Mouse (Mus musculus): ENCODE results near the gene Leng1. TPM values are rescaled to one million over a fixed set of nuclear protein-coding genes. Genes with fewer than 3 reads are reported as not detected.

Leng1 gene
- polyA plus RNA-seq, 1 experiment from 2014 or later = 10.1 TPM

DNA sequence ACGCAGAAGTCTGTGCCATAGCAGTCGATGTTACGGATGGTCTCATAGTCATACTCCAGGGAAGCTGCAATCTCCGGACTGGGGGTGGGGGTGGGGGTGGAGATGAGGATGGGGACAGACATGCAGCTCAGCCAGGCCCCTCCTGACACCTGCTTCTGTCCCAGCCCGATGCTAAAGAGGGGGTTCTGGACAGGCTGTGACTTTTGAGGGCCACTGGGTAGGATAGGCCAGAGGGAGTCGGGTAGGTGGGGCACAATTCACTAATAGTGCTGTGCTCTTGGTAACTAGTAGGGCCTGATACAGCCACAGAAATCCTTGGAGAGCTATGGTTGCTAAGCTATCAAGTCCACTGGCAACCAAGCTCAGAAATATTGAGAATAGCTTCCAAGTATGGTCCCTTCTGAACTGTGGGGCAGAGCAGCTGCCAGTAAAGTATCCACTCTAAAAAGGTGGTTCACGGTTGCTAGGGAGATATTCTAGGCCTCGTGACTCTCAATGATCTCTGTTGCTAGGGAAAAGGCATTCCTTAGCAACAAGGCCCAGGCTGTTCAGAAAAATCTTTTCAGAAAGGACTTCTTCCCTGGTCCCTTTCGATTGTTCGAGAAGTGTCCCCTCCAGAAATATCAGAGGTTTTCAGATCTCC is 18.4 kb upstream of the Leng1 start:
- Histone ChIP-seq H3K4me3 (ENCODE audit: low read depth, low read length) (no peak overlapping the region), H3K9ac (ENCODE audit: low read depth, low read length) (no peak overlapping the region), H3K27ac (ENCODE audit: low read depth, low read length) (no peak overlapping the region), H3K4me2 (replicated peaks; ENCODE audit: low read depth) (no peak overlapping the region), H3K36me3 (ENCODE audit: control insufficient read depth, insufficient read depth) (peaks cover 42% of the 10 kb centered on the region), H3K9me3 (ENCODE audit: control insufficient read depth) (no peaks in the 10 kb centered on the region), H3K4me1 (replicated peaks; ENCODE audit: control insufficient read depth, insufficient read depth, low read length) (no peaks in the 10 kb centered on the region), H3K27me3 (replicated peaks; ENCODE audit: control insufficient read depth, insufficient read depth, low read length) (no peaks in the 10 kb centered on the region)
- 79% methylated on average over 10 of the region's 10 CpGs for WGBS
- TF ChIP-seq CTCF (IDR thresholded peaks at IDR 0.05; ENCODE audit: low read depth) = no peak
- ATAC-seq = no peak

DNA sequence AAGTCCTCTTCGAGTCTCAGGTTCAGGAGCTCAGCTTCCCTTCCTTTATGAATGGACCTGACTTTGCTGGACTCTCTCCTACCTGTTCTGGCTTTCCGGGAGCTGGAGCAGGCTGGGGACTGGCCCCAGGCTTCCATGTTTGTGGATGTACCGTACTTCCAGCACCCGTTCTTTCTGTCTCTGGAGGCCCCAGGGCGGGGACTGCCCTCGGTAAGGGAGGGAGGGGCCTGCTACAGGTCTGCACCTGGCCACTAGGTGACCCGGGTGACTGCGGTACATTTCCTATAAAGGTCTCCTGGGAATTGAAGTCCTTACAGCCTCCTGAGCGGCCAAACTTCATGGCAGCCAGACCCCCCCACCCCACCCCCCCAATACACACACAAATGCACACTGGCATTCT is 11.7 kb upstream of the Leng1 start, which contains the start of gene Tmc4:
TSS of gene Tmc4 (minus strand) at position 212 of the 400 bp plus-strand sequence.
- TF ChIP-seq CTCF (IDR thresholded peaks at IDR 0.05; ENCODE audit: low read depth) = peak; percentile 55

DNA sequence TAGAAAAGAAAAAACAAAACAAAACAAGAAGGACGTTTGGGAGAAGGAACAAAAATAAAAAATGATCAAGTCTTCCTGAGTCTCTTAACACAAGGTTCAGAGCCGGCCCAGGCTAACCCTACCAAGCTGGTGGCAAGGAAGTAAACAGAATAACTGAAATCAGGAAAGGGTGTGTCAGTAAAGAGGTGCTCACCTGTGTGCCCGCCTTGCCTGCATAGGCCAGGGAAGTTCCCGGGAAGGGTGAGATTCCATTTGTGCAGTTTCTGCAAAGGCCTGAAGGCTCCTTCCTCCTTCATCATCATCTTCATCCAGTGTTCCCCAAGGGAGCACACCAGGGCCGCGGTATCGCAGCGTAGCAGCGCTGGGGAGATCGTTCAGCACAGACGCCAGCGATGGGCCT is 10.7 kb upstream of the Leng1 start:
- Histone ChIP-seq H3K9me3 (ENCODE audit: control insufficient read depth) (no peaks in the 10 kb centered on the region), H3K36me3 (ENCODE audit: control insufficient read depth, insufficient read depth) (peaks cover 15% of the 10 kb centered on the region), H3K9ac (ENCODE audit: low read depth, low read length) (peak overlapping the region; percentile 53), H3K4me2 (replicated peaks; ENCODE audit: low read depth) (peak overlapping the region; percentile 73), H3K4me1 (replicated peaks; ENCODE audit: control insufficient read depth, insufficient read depth, low read length) (no peaks in the 10 kb centered on the region), H3K4me3 (ENCODE audit: low read depth, low read length) (peak overlapping the region; percentile 51), H3K27ac (ENCODE audit: low read depth, low read length) (peak overlapping the region; percentile 70), H3K27me3 (replicated peaks; ENCODE audit: control insufficient read depth, insufficient read depth, low read length) (no peaks in the 10 kb centered on the region)
- WGBS = 50% methylated on average over 12 of the region's 12 CpGs
- ATAC-seq = peak; percentile 59
- no peak for TF ChIP-seq CTCF (IDR thresholded peaks at IDR 0.05; ENCODE audit: low read depth)

More for the DNA sequence above, 11.7 kb upstream of the Leng1 start, which contains the start of gene Tmc4:
- Histone ChIP-seq H3K27ac (ENCODE audit: low read depth, low read length) (peak within 1 kb of the TSS; percentile 70), H3K27me3 (replicated peaks; ENCODE audit: control insufficient read depth, insufficient read depth, low read length) (no peaks in the 10 kb centered on the region), H3K36me3 (ENCODE audit: control insufficient read depth, insufficient read depth) (peaks cover 11% of the 10 kb centered on the region), H3K4me1 (replicated peaks; ENCODE audit: control insufficient read depth, insufficient read depth, low read length) (no peaks in the 10 kb centered on the region), H3K4me3 (ENCODE audit: low read depth, low read length) (peak within 1 kb of the TSS; percentile 51), H3K9me3 (ENCODE audit: control insufficient read depth) (no peaks in the 10 kb centered on the region), H3K9ac (ENCODE audit: low read depth, low read length) (peak within 1 kb of the TSS; percentile 53), H3K4me2 (replicated peaks; ENCODE audit: low read depth) (peak within 1 kb of the TSS; percentile 73)
- ATAC-seq = peak; percentile 87
- WGBS = 23% methylated on average over 9 of the region's 9 CpGs

DNA sequence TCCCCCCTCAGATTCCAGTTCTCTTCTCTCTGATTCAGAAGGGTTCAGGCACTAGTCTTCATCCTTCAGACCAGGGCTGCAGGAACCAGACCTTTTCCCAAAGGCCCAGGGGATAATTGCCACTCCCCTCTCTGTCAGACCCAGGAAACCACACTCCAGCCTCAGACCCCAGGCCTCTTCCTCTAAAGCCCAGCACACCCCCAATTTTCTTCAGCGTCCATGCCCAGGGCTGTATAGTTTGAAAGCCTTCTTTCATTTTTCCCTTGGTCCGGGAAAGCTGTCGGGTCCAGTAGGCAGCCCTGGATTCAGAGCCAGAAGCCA is 9.5 kb upstream of the Leng1 start:
- Histone ChIP-seq H3K27me3 (replicated peaks; ENCODE audit: control insufficient read depth, insufficient read depth, low read length) (no peaks in the 10 kb centered on the region), H3K9me3 (ENCODE audit: control insufficient read depth) (no peaks in the 10 kb centered on the region), H3K4me3 (ENCODE audit: low read depth, low read length) (no peak overlapping the region), H3K36me3 (ENCODE audit: control insufficient read depth, insufficient read depth) (peaks cover 14% of the 10 kb centered on the region; the same call in 1 of the 2 replicates), H3K9ac (ENCODE audit: low read depth, low read length) (no peak overlapping the region), H3K4me1 (replicated peaks; ENCODE audit: control insufficient read depth, insufficient read depth, low read length) (no peaks in the 10 kb centered on the region), H3K27ac (ENCODE audit: low read depth, low read length) (no peak overlapping the region), H3K4me2 (replicated peaks; ENCODE audit: low read depth) (no peak overlapping the region)
- no peak for ATAC-seq
- no peak for TF ChIP-seq CTCF (IDR thresholded peaks at IDR 0.05; ENCODE audit: low read depth)
- WGBS = 79% methylated on average over 3 of the region's 3 CpGs

DNA sequence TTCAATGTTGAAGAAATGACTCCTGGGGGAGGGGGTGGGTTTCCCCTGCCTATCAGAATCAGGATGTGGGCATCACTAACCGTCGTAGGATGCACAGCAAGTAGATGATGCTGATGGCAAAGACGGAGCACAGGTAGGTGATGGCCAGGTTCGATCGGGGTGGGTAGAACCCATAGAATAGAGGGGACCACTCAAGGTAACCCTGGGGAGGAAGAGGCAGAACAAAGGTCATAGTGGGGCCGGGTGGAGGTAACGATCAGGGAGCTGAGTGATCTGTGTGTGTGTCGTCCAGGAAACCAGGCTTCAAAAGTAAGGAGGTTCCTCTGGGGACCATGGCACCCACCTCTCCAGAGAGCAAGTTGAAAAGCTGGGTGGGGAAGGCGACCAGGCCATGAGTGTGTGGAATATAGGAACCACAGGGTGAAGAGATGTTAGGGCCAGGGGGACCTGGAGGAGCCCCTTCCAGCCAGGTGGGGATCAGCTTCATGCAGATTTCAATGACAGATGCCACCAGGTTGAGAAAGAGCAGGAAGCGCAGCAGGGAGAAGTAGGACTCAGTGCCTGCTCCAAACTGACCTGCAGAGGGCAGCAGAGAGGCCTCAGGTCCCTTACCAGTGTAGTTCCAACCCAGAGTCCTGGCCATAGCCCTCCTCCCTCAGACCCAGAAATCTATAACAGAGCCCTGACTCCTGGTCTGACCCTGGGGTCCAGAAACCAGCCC is 9.0 kb upstream of the Leng1 start:
- no peak overlapping the region for H3K4me2 ChIP-seq (replicated peaks; ENCODE audit: low read depth)
- TF ChIP-seq CTCF (IDR thresholded peaks at IDR 0.05; ENCODE audit: low read depth) = peak; percentile 93
- no peaks in the 10 kb centered on the region for H3K27me3 ChIP-seq (replicated peaks; ENCODE audit: control insufficient read depth, insufficient read depth, low read length)
- peak; percentile 59 for ATAC-seq
- no peak overlapping the region for H3K27ac ChIP-seq (ENCODE audit: low read depth, low read length)
- H3K9ac ChIP-seq (ENCODE audit: low read depth, low read length) = no peak overlapping the region
- H3K36me3 ChIP-seq (ENCODE audit: control insufficient read depth, insufficient read depth) = peaks cover 14% of the 10 kb centered on the region; the same call in 1 of the 2 replicates
- 66% methylated on average over 10 of the region's 10 CpGs for WGBS
- no peak overlapping the region for H3K4me3 ChIP-seq (ENCODE audit: low read depth, low read length)
- H3K9me3 ChIP-seq (ENCODE audit: control insufficient read depth) = no peaks in the 10 kb centered on the region
- H3K4me1 ChIP-seq (replicated peaks; ENCODE audit: control insufficient read depth, insufficient read depth, low read length) = no peaks in the 10 kb centered on the region

DNA sequence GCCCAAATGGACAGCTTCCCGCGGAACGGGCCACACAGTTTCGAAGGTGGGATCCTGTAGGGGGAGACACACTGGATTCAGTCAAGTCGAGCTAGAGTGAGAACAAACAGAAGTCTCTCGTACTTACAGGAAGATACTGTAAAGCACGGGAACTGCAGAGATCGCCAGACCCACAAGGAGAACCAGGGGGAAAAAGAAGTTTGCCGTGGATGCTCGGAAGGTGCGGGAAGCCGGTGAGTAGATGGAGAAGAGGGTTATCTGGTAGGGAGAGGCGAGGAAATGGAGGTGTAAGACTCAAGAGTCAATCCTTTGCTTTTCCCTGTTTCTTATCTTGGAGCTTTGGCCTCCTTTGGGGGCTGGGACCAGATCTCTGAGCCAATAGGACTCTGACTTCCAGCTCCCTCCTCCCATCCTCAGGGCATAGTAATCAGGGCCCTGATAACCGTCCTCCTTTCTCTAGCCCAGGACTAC is 1.3 kb upstream of the Leng1 start:
- peaks cover 22% of the 10 kb centered on the region for H3K36me3 ChIP-seq (ENCODE audit: control insufficient read depth, insufficient read depth)
- 0 out of 2 replicates have a peak overlapping the region, but pooled peaks have one; percentile 26 for H3K9ac ChIP-seq (ENCODE audit: low read depth, low read length)
- TF ChIP-seq CTCF (IDR thresholded peaks at IDR 0.05; ENCODE audit: low read depth) = peak; percentile 51
- H3K9me3 ChIP-seq (ENCODE audit: control insufficient read depth) = no peaks in the 10 kb centered on the region
- peak overlapping the region; percentile 49 for H3K4me2 ChIP-seq (replicated peaks; ENCODE audit: low read depth)
- 12% methylated on average over 14 of the region's 14 CpGs for WGBS
- 0 out of 2 replicates have a peak overlapping the region, but pooled peaks have one; percentile 9 for H3K4me3 ChIP-seq (ENCODE audit: low read depth, low read length)
- H3K27me3 ChIP-seq (replicated peaks; ENCODE audit: control insufficient read depth, insufficient read depth, low read length) = no peaks in the 10 kb centered on the region
- no peaks in the 10 kb centered on the region for H3K4me1 ChIP-seq (replicated peaks; ENCODE audit: control insufficient read depth, insufficient read depth, low read length)
- peak overlapping the region; percentile 46; the same call in 1 of the 2 replicates for H3K27ac ChIP-seq (ENCODE audit: low read depth, low read length)
- peak; percentile 17; the same call in 1 of the 2 replicates for ATAC-seq

Measured in intestine, postnatal 0 days (tissue).